Mouse (Mus musculus): Measurements from ENCODE around the gene Fam102a.

DNA sequence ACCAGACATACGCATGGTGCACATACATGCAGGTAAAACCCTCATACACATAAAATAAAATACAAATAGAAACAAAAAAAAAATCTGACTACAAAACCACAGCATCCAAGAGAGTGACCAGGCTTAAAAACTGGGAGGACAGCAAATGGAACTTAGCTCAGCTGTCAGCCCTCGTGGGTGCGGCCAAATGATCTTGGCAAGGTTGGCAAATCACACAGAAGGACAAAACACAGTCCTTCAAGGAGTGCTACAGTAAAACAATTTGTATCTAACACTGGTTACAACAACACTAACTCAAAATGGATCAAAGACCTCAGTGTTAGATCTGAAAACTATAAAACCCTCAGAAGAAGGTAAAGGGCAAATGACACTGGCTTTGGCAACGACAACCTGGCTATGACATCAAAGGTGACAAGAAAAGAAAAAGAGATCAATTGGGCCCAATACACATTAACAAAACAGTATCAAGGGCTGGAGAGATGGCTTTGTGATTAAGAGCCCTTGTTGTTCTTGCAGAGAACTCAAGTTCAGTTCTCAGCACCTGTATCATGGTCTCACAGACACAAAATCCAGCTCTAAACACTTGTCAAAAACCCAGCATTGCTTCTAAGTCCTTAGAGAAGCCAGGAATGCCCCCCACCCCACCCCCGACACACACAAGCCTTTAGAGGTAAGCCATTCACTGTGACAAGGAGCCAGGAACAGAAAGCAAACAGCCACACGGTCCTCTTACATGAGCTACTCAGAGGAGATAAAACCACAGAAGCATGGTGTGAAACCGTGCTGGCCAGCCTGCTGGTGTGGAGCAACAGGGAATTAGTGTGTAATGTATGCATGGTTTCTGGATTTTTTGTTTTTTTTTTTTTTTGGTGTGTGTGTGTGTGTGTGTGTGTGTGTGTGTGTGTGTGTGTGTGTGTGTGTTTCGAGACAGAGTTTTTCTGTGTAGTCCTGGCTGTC lies 14.8 kb upstream of the Fam102a start:
- no peak for TF ChIP-seq CTCF (IDR thresholded peaks at IDR 0.05; ENCODE audit: control insufficient read depth, insufficient read depth, insufficient read length)
- no peak for TF ChIP-seq MYOD1 (IDR thresholded peaks at IDR 0.05; ENCODE audit: control insufficient read depth, insufficient read length, low read depth)
- TF ChIP-seq USF1 (IDR thresholded peaks at IDR 0.05; ENCODE audit: low read depth) = no peak
- TF ChIP-seq MYOG (IDR thresholded peaks at IDR 0.05; ENCODE audit: control insufficient read depth, extremely low read depth, insufficient read length) = no peak
